Mouse (Mus musculus) olfactory bulb, adult 2 months (tissue): Measurements from ENCODE around the gene Adamts2. TPM values are rescaled to one million over a fixed set of nuclear protein-coding genes. Genes with fewer than 3 reads are reported as not detected.
A peak's percentile ranks its signal among the peaks of the same experiment; 100 is the strongest.

ENCODE experiments used
- H3K27ac ChIP-seq: fragments of 200-500 bp; 2 replicates; pipeline ENCODE4 v1.5.1; 2012; ENCODE audit warnings: low read depth, low read length; ENCODE audit not compliant: insufficient read depth
- H3K4me1 ChIP-seq: fragments of 200-500 bp; 2 replicates; pipeline ENCODE4 v1.6.1; 2012; ENCODE audit warnings: low read length; ENCODE audit not compliant: control insufficient read depth, insufficient read depth
- H3K4me3 ChIP-seq: fragments of 200-500 bp; 2 replicates; pipeline ENCODE4 v1.5.1; 2012; ENCODE audit warnings: mild to moderate bottlenecking, low read depth, low read length, moderate library complexity; ENCODE audit not compliant: insufficient read depth
- CTCF ChIP-seq: fragments of 200-500 bp; IDR thresholded peaks from 2 replicates; pipeline ENCODE4 v1.5.1; 2012; ENCODE audit warnings: low read depth, mild to moderate bottlenecking, low read length, moderate library complexity; ENCODE audit not compliant: insufficient read depth
- POLR2A ChIP-seq: fragments of 200-500 bp; IDR thresholded peaks from 2 replicates; pipeline ENCODE4 v1.6.1; 2012; ENCODE audit warnings: mild to moderate bottlenecking, low read depth, low read length, moderate library complexity; ENCODE audit not compliant: insufficient read depth
- WGBS: fragments of 180-500 bp; shearing (Covaris S2); methylation state at CpG from one replicate; pipeline ENCODE4 v1.1.7; 2018; 5-methylcytosine and 5-hydroxymethylcytosine counted together
- polyA plus RNA-seq: library from polyadenylated mRNA; stranded (reverse); fragments of >200 nt; gene quantifications from 2 replicates; pipeline ENCODE4 v1.2.4, GENCODE M21; 2012; ENCODE audit warnings: low replicate concordance; ENCODE audit not compliant: missing spikeins, insufficient read depth, insufficient read length

The Adamts2 gene
- polyA plus RNA-seq, 1 experiment = not detected

DNA sequence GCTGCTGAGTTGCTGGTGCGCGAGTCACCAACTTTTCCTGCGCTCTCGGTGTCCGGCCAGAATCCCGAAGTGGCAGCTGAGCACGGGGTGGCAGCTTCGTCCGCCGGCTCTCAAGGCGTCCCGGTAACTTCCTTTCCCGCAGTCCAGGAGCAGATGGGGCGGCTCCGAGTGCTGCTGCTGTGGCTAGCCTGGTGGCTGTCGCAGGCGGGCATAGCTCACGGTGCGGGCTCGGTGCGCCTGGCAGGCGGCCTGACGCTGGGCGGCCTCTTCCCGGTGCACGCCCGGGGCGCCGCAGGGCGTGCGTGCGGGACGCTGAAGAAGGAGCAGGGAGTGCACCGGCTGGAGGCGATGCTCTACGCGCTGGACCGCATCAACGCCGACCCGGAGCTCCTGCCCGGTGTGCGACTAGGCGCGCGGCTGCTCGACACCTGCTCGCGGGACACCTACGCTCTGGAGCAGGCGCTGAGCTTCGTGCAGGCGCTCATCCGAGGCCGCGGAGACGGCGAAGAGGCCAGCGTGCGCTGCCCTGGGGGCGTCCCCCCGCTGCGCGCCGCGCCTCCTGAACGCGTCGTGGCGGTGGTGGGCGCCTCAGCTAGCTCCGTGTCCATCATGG lies 249.2 kb downstream of the Adamts2 start:
- no peak for TF ChIP-seq CTCF
- TF ChIP-seq POLR2A = no peak
- Histone ChIP-seq H3K4me3 (peak overlapping the region; percentile 43), H3K27ac (no peak overlapping the region), H3K4me1 (peaks cover 11% of the 10 kb centered on the region)
- under 1% methylated on average over 72 of the region's 72 CpGs for WGBS

Other genes with a start within 250 kb of the Adamts2 start
- not detected in 2 replicates for gene Cby3, start 247.6 kb upstream of the Adamts2 start, polyA plus RNA-seq
- 611 and 1,562 TPM in 2 replicates for gene Hnrnph1, start 225.1 kb upstream of the Adamts2 start, polyA plus RNA-seq
- gene Rufy1, start 171.0 kb upstream of the Adamts2 start, polyA plus RNA-seq = not detected in 2 replicates
- not detected in 2 replicates for gene Zfp354c, start 225.6 kb downstream of the Adamts2 start, polyA plus RNA-seq
- gene Zfp879, start 239.5 kb downstream of the Adamts2 start, polyA plus RNA-seq = not detected in 2 replicates
- gene Grm6, start 248.6 kb downstream of the Adamts2 start, polyA plus RNA-seq = not detected in 2 replicates